Mouse (Mus musculus) liver, embryonic 15.5 days (tissue): ENCODE measurements around the gene Gfm2. TPM values are rescaled to one million over a fixed set of nuclear protein-coding genes. Genes with fewer than 3 reads are reported as not detected.
A peak's percentile ranks its signal among the peaks of the same experiment; 100 is the strongest.
"Not testable (repeated sequence)": the region's sequence is repeated elsewhere in the genome, so short reads cannot be mapped to it uniquely, and the experiment has no call there.

Experiments used
- ATAC-seq: fragments of 200-750 bp; cut with Nextera tagmentation; 2 replicates; pipeline ENCODE4 v1.8.0; 2017; ENCODE audit warnings: moderate number of reproducible peaks, mild to moderate bottlenecking, moderate library complexity; ENCODE audit not compliant: insufficient read depth
- H3K27ac ChIP-seq: fragments of 300-500 bp; sonication (generic); replicated peaks from 2 replicates; pipeline ENCODE4 v1.5.1; 2015; ENCODE audit warnings: mild to moderate bottlenecking, inconsistent platforms
- H3K27me3 ChIP-seq: fragments of 300-500 bp; sonication (generic); 2 replicates; pipeline ENCODE4 v1.6.1; 2015; ENCODE audit warnings: mild to moderate bottlenecking, inconsistent platforms
- H3K36me3 ChIP-seq: fragments of 300-500 bp; sonication (generic); replicated peaks from 2 replicates; pipeline ENCODE4 v1.6.1; 2015; ENCODE audit warnings: moderate library complexity, mild to moderate bottlenecking, inconsistent platforms
- H3K4me1 ChIP-seq: fragments of 300-500 bp; sonication (generic); replicated peaks from 2 replicates; pipeline ENCODE4 v1.6.1; 2015; ENCODE audit warnings: inconsistent platforms
- H3K4me2 ChIP-seq: fragments of 300-500 bp; sonication (generic); 2 replicates; pipeline ENCODE4 v1.6.1; 2015; ENCODE audit warnings: moderate library complexity, mild to moderate bottlenecking, inconsistent platforms
- H3K4me3 ChIP-seq: fragments of 300-500 bp; sonication (generic); replicated peaks from 2 replicates; pipeline ENCODE4 v1.5.1; 2015; ENCODE audit warnings: mild to moderate bottlenecking, inconsistent platforms
- H3K9ac ChIP-seq: fragments of 300-500 bp; sonication (generic); 2 replicates; pipeline ENCODE4 v1.6.1; 2015; ENCODE audit warnings: moderate library complexity, mild to moderate bottlenecking, inconsistent platforms
- H3K9me3 ChIP-seq: fragments of 300-500 bp; sonication (generic); replicated peaks from 2 replicates; pipeline ENCODE4 v1.6.1; 2016; ENCODE audit warnings: inconsistent platforms
- whole genome bisulfite sequencing: fragments of 180-500 bp; shearing (Covaris S2); methylation state at CpG from one replicate; pipeline ENCODE4 v1.1.7; 2015; ENCODE audit warnings: mixed read lengths; ENCODE audit not compliant: insufficient replicate concordance; 5-methylcytosine and 5-hydroxymethylcytosine counted together
- polyA plus RNA-seq: library from polyadenylated mRNA; unstranded; fragments of >200 nt; fragmentation: Nextera tagmentation; extraction: Ambion mirVana; gene quantifications from 2 replicates; pipeline ENCODE4 v1.2.1, GENCODE M21; 2015

Gene Gfm2
- polyA plus RNA-seq = 16.6 and 17.1 TPM in 2 replicates

- under 1% methylated on average over 57 of the region's 57 CpGs for WGBS
- H3K9ac ChIP-seq = peak within 1 kb of the TSS; percentile 82
- peaks cover 29% of the 10 kb centered on the region for H3K36me3 ChIP-seq
- no peaks in the 10 kb centered on the region for H3K9me3 ChIP-seq
- no peaks in the 10 kb centered on the region for H3K27me3 ChIP-seq
- ATAC-seq = peak; percentile 98
- peaks cover 9% of the 10 kb centered on the region for H3K4me1 ChIP-seq
- H3K27ac ChIP-seq = peak within 1 kb of the TSS; percentile 88
- H3K4me3 ChIP-seq = peak within 1 kb of the TSS; percentile 89
- peak within 1 kb of the TSS; percentile 64 for H3K4me2 ChIP-seq
These were observed at the start of gene Gfm2, which contains the start of gene Nsa2 for GRCm38 (mm10) chr13:97137466-97138400. Gene Gfm2 (plus strand): TSS chr13:97137937. Gene Nsa2 (minus strand): TSS chr13:97137937.

DNA sequence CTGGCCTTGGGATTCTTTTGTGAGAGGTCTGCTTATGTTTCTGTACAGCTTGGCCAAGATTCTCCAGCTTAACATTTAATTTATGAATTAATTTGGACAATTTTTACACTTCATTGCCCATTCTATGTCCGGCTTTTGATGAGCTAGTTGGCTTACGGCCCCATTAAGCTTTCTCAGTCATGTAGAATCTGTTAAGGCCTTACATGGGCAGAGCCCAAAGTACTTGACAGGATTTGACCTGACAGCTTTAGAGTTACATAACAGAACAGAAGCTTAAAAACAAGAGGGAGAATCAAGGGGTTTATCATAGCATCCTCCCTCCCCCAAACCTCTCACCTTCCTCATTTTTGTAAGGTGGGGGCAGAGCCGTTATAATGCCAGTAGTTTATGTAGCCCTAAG is 49.6 kb upstream of the Gfm2 start:
- 79% methylated on average over 3 of the region's 3 CpGs for WGBS
- Histone ChIP-seq H3K9me3 (no peaks in the 10 kb centered on the region), H3K4me2 (no peak overlapping the region), H3K4me3 (no peak overlapping the region), H3K4me1 (peaks cover 17% of the 10 kb centered on the region), H3K36me3 (no peaks in the 10 kb centered on the region), H3K27me3 (no peaks in the 10 kb centered on the region), H3K9ac (no peak overlapping the region), H3K27ac (no peak overlapping the region)
- no peak for ATAC-seq

GRCm38 (mm10) chr13:97095726-97096125 is 42.0 kb upstream of the Gfm2 start:
- H3K9me3 ChIP-seq = no peaks in the 10 kb centered on the region
- no peaks in the 10 kb centered on the region for H3K36me3 ChIP-seq
- no peak overlapping the region for H3K9ac ChIP-seq
- no peak overlapping the region for H3K4me3 ChIP-seq
- ATAC-seq = no peak
- no peaks in the 10 kb centered on the region for H3K27me3 ChIP-seq
- 64% methylated on average over 4 of the region's 4 CpGs for WGBS
- no peak overlapping the region for H3K27ac ChIP-seq
- no peak overlapping the region for H3K4me2 ChIP-seq
- H3K4me1 ChIP-seq = no peaks in the 10 kb centered on the region

DNA sequence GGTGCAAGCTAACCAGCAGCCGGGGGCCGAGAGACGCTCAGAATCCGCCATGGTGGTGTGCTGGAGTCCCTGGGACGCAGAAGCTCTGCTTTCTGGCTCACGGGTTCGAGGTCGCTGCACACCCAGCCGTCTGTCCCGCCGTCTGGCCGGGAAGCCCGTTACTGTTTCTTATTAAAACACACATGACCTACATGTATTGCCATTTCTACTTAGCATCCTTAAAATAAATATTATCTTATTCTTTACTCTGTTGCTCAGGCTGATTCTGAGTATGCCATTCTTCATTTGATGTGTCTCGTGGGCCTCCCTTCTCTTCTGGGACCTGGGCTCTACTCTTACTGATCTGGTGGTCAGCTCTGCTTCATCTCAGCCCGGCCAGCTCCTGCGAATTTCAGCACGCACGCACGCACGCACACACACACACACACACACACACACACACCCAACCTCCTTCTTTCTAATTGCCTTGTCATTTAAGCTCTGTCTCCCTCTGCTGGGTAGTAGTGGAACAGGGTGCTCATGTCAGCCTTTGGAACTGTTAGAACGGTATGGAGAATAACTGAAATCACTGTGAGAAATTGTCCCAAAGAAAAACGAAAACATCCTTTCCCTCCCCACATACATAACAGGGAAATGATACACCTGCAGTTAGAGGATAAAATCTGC is 38.4 kb upstream of the Gfm2 start, which contains the start of gene Gm6169:
Gm6169 (minus strand) TSS at position 51 of the 666 bp plus-strand sequence.
- H3K9ac ChIP-seq = no peak within 1 kb of the TSS
- H3K36me3 ChIP-seq = no peaks in the 10 kb centered on the region
- H3K9me3 ChIP-seq = no peaks in the 10 kb centered on the region
- H3K4me1 ChIP-seq = no peaks in the 10 kb centered on the region
- H3K27ac ChIP-seq = no peak within 1 kb of the TSS
- no peak for ATAC-seq
- no peak within 1 kb of the TSS for H3K4me2 ChIP-seq
- WGBS = 73% methylated on average over 22 of the region's 22 CpGs
- no peak within 1 kb of the TSS for H3K4me3 ChIP-seq
- no peaks in the 10 kb centered on the region for H3K27me3 ChIP-seq

DNA sequence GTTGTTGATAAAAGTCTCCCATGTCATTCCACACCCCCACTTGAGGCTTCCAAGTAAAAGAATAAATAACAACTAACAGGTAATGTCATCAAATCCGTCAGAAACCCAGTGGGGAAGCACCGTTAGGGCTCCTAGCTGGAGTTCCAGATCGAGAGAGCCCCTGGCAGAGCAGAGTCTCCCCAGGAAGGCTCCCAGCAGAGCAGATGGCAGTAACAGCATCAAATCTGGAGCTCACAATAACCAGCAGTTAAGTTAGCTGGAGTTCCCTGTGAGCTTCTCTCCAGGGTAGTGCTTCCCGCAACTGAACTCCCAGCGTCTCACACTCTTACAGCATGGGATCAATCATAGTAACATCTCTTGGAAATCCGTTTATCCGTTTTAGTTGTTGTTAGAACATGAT is 32.7 kb upstream of the Gfm2 start:
- Histone ChIP-seq H3K4me1 (no peaks in the 10 kb centered on the region), H3K36me3 (no peaks in the 10 kb centered on the region)
- WGBS = 76% methylated on average over 7 of the region's 7 CpGs

GRCm38 (mm10) chr13:97107721-97108120 is 30.0 kb upstream of the Gfm2 start:
- not testable (repeated sequence) for H3K4me3 ChIP-seq, H3K9me3 ChIP-seq, H3K9ac ChIP-seq, H3K27ac ChIP-seq, H3K27me3 ChIP-seq, H3K36me3 ChIP-seq, H3K4me2 ChIP-seq, H3K4me1 ChIP-seq, ATAC-seq
- WGBS = 85% methylated on average over 4 of the region's 4 CpGs

More for the DNA sequence above, 32.7 kb upstream of the Gfm2 start:
- H3K9me3 ChIP-seq = no peaks in the 10 kb centered on the region
- H3K9ac ChIP-seq = no peak overlapping the region
- H3K27ac ChIP-seq = no peak overlapping the region
- no peak overlapping the region for H3K4me3 ChIP-seq
- no peak for ATAC-seq
- H3K4me2 ChIP-seq = no peak overlapping the region
- no peaks in the 10 kb centered on the region for H3K27me3 ChIP-seq

DNA sequence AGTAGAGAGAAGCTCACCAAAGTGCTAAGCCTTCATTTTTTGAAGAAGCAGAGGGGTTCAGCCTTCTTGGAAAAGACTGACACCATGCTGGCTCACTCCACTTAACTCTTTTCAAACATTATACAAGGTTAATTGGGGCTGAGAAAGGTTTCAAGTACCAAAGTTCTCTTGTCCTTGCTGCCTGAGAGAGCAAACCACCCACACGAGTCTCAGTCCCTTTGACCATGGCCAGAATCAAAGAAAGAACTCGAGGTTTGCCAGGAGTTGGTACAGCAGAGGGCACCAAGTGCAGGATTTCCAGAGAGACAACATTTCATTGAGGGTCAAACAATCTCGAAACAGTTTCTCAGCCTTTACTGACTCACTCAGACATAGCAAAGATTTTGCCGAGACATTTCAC is 28.7 kb upstream of the Gfm2 start:
- Histone ChIP-seq H3K9me3 (no peaks in the 10 kb centered on the region), H3K4me3 (no peak overlapping the region), H3K27me3 (no peaks in the 10 kb centered on the region), H3K9ac (no peak overlapping the region), H3K27ac (no peak overlapping the region), H3K36me3 (no peaks in the 10 kb centered on the region), H3K4me2 (no peak overlapping the region), H3K4me1 (no peaks in the 10 kb centered on the region)
- no peak for ATAC-seq
- 62% methylated on average over 4 of the region's 4 CpGs for WGBS

- H3K9ac ChIP-seq = no peak overlapping the region
- no peak overlapping the region for H3K4me2 ChIP-seq
- no peaks in the 10 kb centered on the region for H3K27me3 ChIP-seq
- no peak overlapping the region for H3K4me3 ChIP-seq
- 54% methylated on average over 3 of the region's 3 CpGs for WGBS
- H3K36me3 ChIP-seq = no peaks in the 10 kb centered on the region
- H3K4me1 ChIP-seq = no peaks in the 10 kb centered on the region
- no peak for ATAC-seq
- no peaks in the 10 kb centered on the region for H3K9me3 ChIP-seq
- H3K27ac ChIP-seq = no peak overlapping the region
These were observed 16.4 kb upstream of the Gfm2 start for GRCm38 (mm10) chr13:97121341-97121740.

DNA sequence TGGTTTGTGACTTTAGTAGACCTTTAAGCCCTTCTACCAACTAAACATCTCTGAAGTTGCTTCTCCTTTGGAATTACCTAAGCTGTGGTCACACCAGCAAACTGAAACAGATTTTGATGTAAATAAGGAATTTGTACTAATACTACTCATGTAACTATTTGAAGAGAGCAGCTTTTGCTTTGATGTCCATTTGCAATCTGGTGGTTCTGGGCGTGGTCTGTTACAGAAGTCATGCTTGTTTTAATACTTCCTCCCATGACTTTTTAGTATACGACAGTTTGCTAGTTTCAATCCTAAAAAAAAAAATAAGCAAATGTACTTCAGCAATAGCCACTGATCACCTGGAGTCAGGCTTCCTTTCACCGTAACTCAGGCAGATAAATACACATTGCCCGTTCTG is 8.1 kb upstream of the Gfm2 start:
- not testable (repeated sequence) for H3K4me2 ChIP-seq, H3K27ac ChIP-seq, H3K4me1 ChIP-seq, H3K9me3 ChIP-seq, H3K27me3 ChIP-seq, ATAC-seq, H3K4me3 ChIP-seq, H3K9ac ChIP-seq
- peaks cover 29% of the 10 kb centered on the region for H3K36me3 ChIP-seq
- 85% methylated on average over 4 of the region's 4 CpGs for WGBS

DNA sequence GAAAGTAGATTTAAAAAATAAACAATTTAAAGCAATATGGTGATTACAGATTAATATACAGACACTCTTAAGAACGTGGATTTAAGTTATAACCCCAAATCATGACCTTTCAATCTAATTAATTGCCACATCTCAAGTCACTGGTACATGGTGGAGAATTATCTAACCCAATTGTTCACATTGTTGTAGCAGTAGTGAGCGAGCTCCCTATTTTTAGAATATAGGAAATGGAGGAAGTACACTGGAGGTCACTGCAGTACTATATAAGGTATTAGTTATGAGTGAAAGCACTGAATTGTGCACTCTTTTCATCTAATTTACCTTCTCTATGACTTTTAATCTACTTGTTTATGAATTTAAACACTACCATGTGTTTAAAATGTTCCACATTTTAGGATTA is 7.3 kb upstream of the Gfm2 start:
- not testable (repeated sequence) for H3K9ac ChIP-seq, H3K27me3 ChIP-seq, H3K4me1 ChIP-seq, H3K27ac ChIP-seq, H3K4me2 ChIP-seq, ATAC-seq, H3K9me3 ChIP-seq, H3K4me3 ChIP-seq
- WGBS = no CpG with 5 or more reads among the region's 2 CpGs
- peaks cover 36% of the 10 kb centered on the region for H3K36me3 ChIP-seq

GRCm38 (mm10) chr13:97138404-97138931 is 731 bp downstream of the Gfm2 start:
- H3K4me1 ChIP-seq, H3K9me3 ChIP-seq, H3K27me3 ChIP-seq, ATAC-seq: not testable (repeated sequence)
- peak overlapping the region; percentile 82 for H3K9ac ChIP-seq
- peak overlapping the region; percentile 64 for H3K4me2 ChIP-seq
- H3K4me3 ChIP-seq = peak overlapping the region; percentile 89
- peaks cover 27% of the 10 kb centered on the region for H3K36me3 ChIP-seq
- WGBS = 20% methylated on average over 8 of the region's 8 CpGs
- H3K27ac ChIP-seq = peak overlapping the region; percentile 88; the same call in 1 of the 2 replicates
